Mouse (Mus musculus) G1E (cell line): ENCODE results near the gene Dnajc1. TPM values are rescaled to one million over a fixed set of nuclear protein-coding genes. Genes with fewer than 3 reads are reported as not detected.

ENCODE experiments used
- ATAC-seq: 2 replicates; pipeline ENCODE4 v1.8.0; 2016; ENCODE audit warnings: mild to moderate bottlenecking; ENCODE audit not compliant: insufficient number of reproducible peaks, poor library complexity, low FRiP score, severe bottlenecking; ENCODE audit errors: extremely low read depth
- DNase-seq: peaks from one replicate; pipeline ENCODE4 v3.0.0; 2012; ENCODE audit warnings: low spot score
- H3K27me3 ChIP-seq: 2 replicates; pipeline ENCODE4 v1.6.1; 2012; ENCODE audit warnings: mild to moderate bottlenecking, low read length, inconsistent platforms; ENCODE audit not compliant: insufficient read depth
- H3K36me3 ChIP-seq: replicated peaks from 2 replicates; pipeline ENCODE3; 2012; ENCODE audit warnings: mild to moderate bottlenecking, inconsistent platforms
- H3K4me1 ChIP-seq: 2 replicates; pipeline ENCODE4 v1.6.1; 2012; ENCODE audit warnings: low read depth, low read length, inconsistent platforms, mixed read lengths; ENCODE audit not compliant: insufficient read depth
- H3K4me3 ChIP-seq: 2 replicates; pipeline ENCODE4 v1.5.1; 2012; ENCODE audit warnings: low read depth, mild to moderate bottlenecking, inconsistent platforms, low read length, moderate library complexity, mixed read lengths
- H3K9me3 ChIP-seq: replicated peaks from 2 replicates; pipeline ENCODE4 v1.6.1; 2012; ENCODE audit warnings: inconsistent platforms
- CTCF ChIP-seq: IDR thresholded peaks from 2 replicates; pipeline ENCODE4 v1.5.1; 2012; ENCODE audit warnings: low read depth, low read length, inconsistent platforms, mixed read lengths
- GATA1 ChIP-seq: IDR thresholded peaks from 2 replicates; pipeline ENCODE4 v1.6.1; 2012; ENCODE audit warnings: borderline replicate concordance, low read length, inconsistent platforms, mixed read lengths
- GATA2 ChIP-seq: IDR thresholded peaks from 2 replicates; pipeline ENCODE4 v1.6.1; 2012; ENCODE audit warnings: low read depth, low read length, inconsistent platforms, borderline replicate concordance
- POLR2AphosphoS5 ChIP-seq: IDR thresholded peaks from 2 replicates; pipeline ENCODE4 v1.6.1; 2012; ENCODE audit warnings: low read depth, low read length, inconsistent platforms; ENCODE audit not compliant: insufficient replicate concordance
- TAL1 ChIP-seq: conservative IDR thresholded peaks from 2 replicates; pipeline ENCODE4 v1.6.1; 2012; ENCODE audit warnings: low read depth, low read length, inconsistent platforms, mixed read lengths
- polyA plus RNA-seq: library from polyadenylated mRNA; stranded (reverse); fragments of >175 nt; gene quantifications from 2 replicates; pipeline ENCODE4 v1.2.3, GENCODE M21; 2012
- total RNA-seq, 2 experiments: library from RNA; stranded (forward) in 1 of 2; stranded (reverse) in 1 of 2; fragments of 200-1000 nt in 1 of 2; fragments of >200 nt in 1 of 2; fragmentation: Nextera tagmentation in 1 of 2; gene quantifications; 2 replicates each; pipeline ENCODE4 v1.2.3; 2014 to 2017

The Dnajc1 gene
- total and polyA plus RNA-seq, 3 experiments = 21.4 to 33.7 (median 32.4) TPM

DNA sequence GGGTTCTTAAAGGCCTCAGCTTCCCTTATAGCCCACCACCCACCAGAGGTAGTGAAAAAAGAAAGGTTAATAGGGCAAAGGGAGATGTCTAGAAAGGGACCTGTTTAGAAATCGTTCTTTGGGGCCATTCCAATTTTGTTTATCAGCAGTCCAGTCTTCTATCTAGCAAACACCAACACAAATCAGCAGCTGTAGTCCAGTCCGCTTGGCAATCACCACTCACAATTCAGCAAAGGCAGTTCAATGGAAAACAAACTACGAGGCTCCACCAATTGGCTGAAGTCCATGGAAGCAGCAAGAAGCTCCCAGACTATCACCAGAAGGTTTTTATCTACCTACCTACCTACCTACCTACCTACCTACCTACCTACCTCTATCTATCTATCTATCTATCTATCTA is 236.5 kb downstream of the Dnajc1 start:
- ATAC-seq = no peak
- H3K36me3 ChIP-seq = peaks cover 58% of the 10 kb centered on the region

More for the DNA sequence above, 236.5 kb downstream of the Dnajc1 start:
- Histone ChIP-seq H3K27me3 (no peaks in the 10 kb centered on the region), H3K9me3 (no peaks in the 10 kb centered on the region), H3K4me1 (no peaks in the 10 kb centered on the region), H3K4me3 (no peak overlapping the region)
- no peak for DNase-seq
- TF ChIP-seq GATA1 (no peak), GATA2 (no peak), TAL1 (no peak), POLR2AphosphoS5 (no peak), CTCF (no peak)
